Mouse (Mus musculus): ENCODE measurements around the gene Fchsd2.

DNA sequence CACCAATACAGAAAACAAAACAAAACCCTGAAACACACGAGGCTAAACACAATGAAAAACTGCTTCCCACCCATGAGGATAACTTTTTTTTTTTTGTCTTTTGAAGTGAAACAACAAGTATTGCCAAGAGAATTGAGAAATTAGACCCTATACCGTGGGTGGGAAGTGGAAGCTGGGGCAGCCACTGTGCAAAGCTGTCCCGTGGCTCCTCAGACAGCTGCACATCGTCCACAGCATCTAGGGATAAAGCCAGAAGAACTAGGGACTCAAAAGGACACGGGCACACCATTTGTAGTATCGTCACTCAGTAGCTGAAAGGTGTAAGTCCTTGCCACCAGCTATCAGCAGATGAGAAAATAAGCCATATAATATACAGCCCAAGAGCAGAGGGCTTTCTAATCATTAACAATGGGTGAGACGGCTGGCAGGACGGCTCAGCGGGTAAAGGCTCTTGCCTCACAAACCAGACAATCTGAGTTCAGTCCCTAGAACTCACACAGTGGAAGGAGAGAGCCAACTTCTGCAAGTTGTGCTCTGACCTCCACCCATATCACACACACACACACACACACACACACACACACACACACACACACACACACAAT is 9.0 kb upstream of the Fchsd2 start:
- TF ChIP-seq POLR2A (IDR thresholded peaks at IDR 0.05; ENCODE audit: low read depth, low read length) (no peak), CTCF (IDR thresholded peaks at IDR 0.05; ENCODE audit: extremely low read depth, insufficient read depth, insufficient read length, insufficient replicate concordance) (no peak)
